Mouse (Mus musculus): ENCODE measurements around the gene Rps21. TPM values are rescaled to one million over a fixed set of nuclear protein-coding genes. Genes with fewer than 3 reads are reported as not detected.

The Rps21 gene
- polyA plus RNA-seq, 1 experiment: 703 TPM

- no peaks in the 10 kb centered on the region for H3K36me3 ChIP-seq (ENCODE audit: control insufficient read depth, insufficient read depth, low read length)
- H3K27me3 ChIP-seq (ENCODE audit: control insufficient read depth, insufficient read depth, low read length): no peaks in the 10 kb centered on the region
- H3K27ac ChIP-seq (ENCODE audit: control insufficient read depth, insufficient read depth, low read depth, low read length): no peak overlapping the region
- no peaks in the 10 kb centered on the region for H3K4me1 ChIP-seq (ENCODE audit: control insufficient read depth, insufficient read depth, low read length)
- no peak overlapping the region for H3K4me3 ChIP-seq (ENCODE audit: control insufficient read depth, low read depth, low read length)
- TF ChIP-seq CTCF (IDR thresholded peaks at IDR 0.05; ENCODE audit: control insufficient read depth, insufficient read depth, insufficient replicate concordance, low read depth, low read length) (no peak), POLR2A (IDR thresholded peaks at IDR 0.05; ENCODE audit: control insufficient read depth, low read depth, low read length) (no peak)
These were observed 49.4 kb downstream of the Rps21 start for GRCm38 (mm10) chr2:180306423-180307168.

DNA sequence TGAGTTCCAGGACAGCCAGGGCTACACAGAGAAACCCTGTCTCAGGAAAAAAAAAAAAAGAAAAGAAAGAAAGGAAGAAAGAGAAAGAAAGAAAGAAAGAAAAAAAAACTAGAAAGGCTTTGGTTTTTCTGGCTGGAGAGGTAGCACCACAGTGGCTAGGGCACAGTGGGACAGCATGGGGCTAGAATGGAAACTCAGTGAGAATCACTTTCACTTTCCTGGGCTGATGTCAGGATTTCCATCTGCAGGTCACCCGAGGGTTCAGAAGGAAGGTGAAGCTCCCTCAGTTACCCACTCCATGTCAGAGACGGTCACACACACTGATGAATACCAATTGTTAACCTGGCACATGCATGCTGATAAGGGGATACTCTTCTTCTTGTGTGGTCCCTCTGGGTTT lies 50.5 kb downstream of the Rps21 start:
- TF ChIP-seq CTCF (IDR thresholded peaks at IDR 0.05; ENCODE audit: control insufficient read depth, insufficient read depth, insufficient replicate concordance, low read depth, low read length) (no peak), POLR2A (IDR thresholded peaks at IDR 0.05; ENCODE audit: control insufficient read depth, low read depth, low read length) (no peak)
- H3K27me3 ChIP-seq (ENCODE audit: control insufficient read depth, insufficient read depth, low read length): no peaks in the 10 kb centered on the region
- no peak overlapping the region for H3K4me3 ChIP-seq (ENCODE audit: control insufficient read depth, low read depth, low read length)
- H3K36me3 ChIP-seq (ENCODE audit: control insufficient read depth, insufficient read depth, low read length): no peaks in the 10 kb centered on the region
- H3K4me1 ChIP-seq (ENCODE audit: control insufficient read depth, insufficient read depth, low read length): no peaks in the 10 kb centered on the region
- no peak overlapping the region for H3K27ac ChIP-seq (ENCODE audit: control insufficient read depth, insufficient read depth, low read depth, low read length)

Other genes starting within 250 kb of the Rps21 start
- gene Lsm14b, start 232.4 kb upstream of the Rps21 start, polyA plus RNA-seq (2012; rRNA removed): 31.8 and 33.7 TPM in 2 replicates
- gene Psma7, start 214.9 kb upstream of the Rps21 start, polyA plus RNA-seq (2012; rRNA removed): 38.5 and 42.6 TPM in 2 replicates
- gene Ss18l1, start 214.9 kb upstream of the Rps21 start, polyA plus RNA-seq (2012; rRNA removed): 4.0 TPM in 2 replicates
- gene Mtg2, start 186.8 kb upstream of the Rps21 start, polyA plus RNA-seq (2012; rRNA removed): 7.0 and 7.8 TPM in 2 replicates
- 5.1 and 5.9 TPM in 2 replicates for gene Hrh3, start 152.9 kb upstream of the Rps21 start, polyA plus RNA-seq (2012; rRNA removed)
- 16.0 and 18.5 TPM in 2 replicates for gene Osbpl2, start 138.1 kb upstream of the Rps21 start, polyA plus RNA-seq (2012; rRNA removed)
- 107 and 114 TPM in 2 replicates for gene Adrm1, start 85.9 kb upstream of the Rps21 start, polyA plus RNA-seq (2012; rRNA removed)
- gene Lama5, start 31.5 kb upstream of the Rps21 start, polyA plus RNA-seq (2012; rRNA removed): 7.5 and 8.3 TPM in 2 replicates
- gene Cables2, start 16.1 kb downstream of the Rps21 start, polyA plus RNA-seq (2012; rRNA removed): 23.9 and 24.2 TPM in 2 replicates
- 0.08 TPM in 1 of 2 replicates, not detected in the other for gene Rbbp8nl, start 32.5 kb downstream of the Rps21 start, polyA plus RNA-seq (2012; rRNA removed)
- gene Gata5, start 77.3 kb downstream of the Rps21 start, polyA plus RNA-seq (2012; rRNA removed): 0.10 TPM in 2 replicates
- 0.15 and 1.6 TPM in 2 replicates for gene Slco4a1, start 198.9 kb downstream of the Rps21 start, polyA plus RNA-seq (2012; rRNA removed)
- 0.43 and 0.55 TPM in 2 replicates for gene Ntsr1, start 242.6 kb downstream of the Rps21 start, polyA plus RNA-seq (2012; rRNA removed)

Data from testis, adult 2 months (tissue).